Mouse (Mus musculus): Measurements from ENCODE around the gene Adamts9. TPM values are rescaled to one million over a fixed set of nuclear protein-coding genes. Genes with fewer than 3 reads are reported as not detected.
A peak's percentile ranks its signal among the peaks of the same experiment; 100 is the strongest.

Adamts9 gene
- total RNA-seq (2021), result 10 to 100 TPM; 42.7 to 49.2 TPM

- DNase-seq, result peak; percentile 87 to 90
- intact Hi-C loops (cut with DNase I), result loop anchor here (1.0 to 5.0 kb wide), 6 partner anchors 46 to 502 kb away; no protein-coding TSS in a partner anchor
These were observed at the start of gene Adamts9 for GRCm38 (mm10) chr6:92943057-92943781. Adamts9 (minus strand) TSS chr6:92943492.

- intact Hi-C loops (cut with DNase I), result no loop called here
- no peak for DNase-seq
These were observed 48.3 kb upstream of the Adamts9 start for GRCm38 (mm10) chr6:92991616-92992015.

DNA sequence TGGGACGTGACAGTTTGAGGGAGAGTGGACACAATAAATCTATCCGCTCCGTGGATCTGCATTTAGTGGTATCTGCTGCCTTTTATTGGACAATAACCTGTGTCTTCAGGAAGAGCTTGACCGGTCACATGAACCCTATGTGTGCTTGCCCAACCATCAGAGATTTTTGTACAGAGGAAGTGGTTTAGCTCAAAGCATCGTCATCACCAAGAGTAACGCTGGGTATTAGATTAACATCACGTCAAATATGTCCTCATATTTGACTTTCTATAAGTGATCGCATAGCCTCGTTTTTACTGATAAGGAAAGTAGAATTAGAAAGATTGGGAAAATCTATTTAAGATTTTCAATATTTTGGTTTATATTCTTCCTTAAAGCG lies 45.3 kb upstream of the Adamts9 start:
- DNase-seq, result no peak
- intact Hi-C loops (cut with DNase I), result loop anchor here (2.0 kb wide), 1 partner anchor 46 kb away; the partner anchor contains the start of gene Adamts9

DNA sequence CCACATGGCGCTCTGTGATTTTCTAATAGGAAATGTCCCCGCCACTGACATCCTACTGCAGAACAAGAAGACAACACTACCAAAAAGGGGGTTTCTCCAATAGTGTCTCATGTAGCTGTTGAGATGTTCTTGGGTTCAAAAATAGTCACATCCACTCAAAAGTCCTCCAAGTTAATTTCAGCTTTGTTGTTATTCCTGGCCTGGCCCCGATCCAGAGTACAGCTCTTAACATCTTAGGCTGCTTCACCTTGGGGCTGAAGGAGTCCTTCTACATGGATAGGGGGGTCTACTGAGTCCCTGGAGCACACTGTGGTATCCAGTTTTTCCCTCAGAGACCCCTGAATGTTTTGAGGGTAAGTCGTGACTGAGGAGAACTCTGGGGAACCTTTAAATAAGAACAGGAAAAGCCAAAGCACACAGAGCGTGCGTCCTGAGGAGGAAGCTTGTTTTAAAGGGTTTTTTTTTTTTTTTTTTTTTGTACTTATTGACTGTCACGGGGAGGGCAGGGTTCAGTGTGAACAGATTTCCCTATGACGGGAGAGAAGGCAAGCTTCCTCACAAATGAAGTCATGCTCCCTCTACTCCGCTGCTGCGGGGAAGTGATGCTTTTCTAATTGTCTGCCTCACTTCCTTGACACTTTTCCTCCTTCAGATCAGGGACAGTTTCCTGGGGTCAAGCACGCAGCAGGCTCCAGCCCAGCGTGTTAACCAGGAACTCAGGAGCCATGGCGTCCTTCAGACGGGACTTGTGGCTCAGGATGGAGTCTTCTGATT lies 44.7 kb upstream of the Adamts9 start:
- peak; percentile 63 to 64 for DNase-seq
- intact Hi-C loops (cut with DNase I), result loop anchor here (2.0 kb wide), 1 partner anchor 45 kb away; the partner anchor contains the start of gene Adamts9

DNA sequence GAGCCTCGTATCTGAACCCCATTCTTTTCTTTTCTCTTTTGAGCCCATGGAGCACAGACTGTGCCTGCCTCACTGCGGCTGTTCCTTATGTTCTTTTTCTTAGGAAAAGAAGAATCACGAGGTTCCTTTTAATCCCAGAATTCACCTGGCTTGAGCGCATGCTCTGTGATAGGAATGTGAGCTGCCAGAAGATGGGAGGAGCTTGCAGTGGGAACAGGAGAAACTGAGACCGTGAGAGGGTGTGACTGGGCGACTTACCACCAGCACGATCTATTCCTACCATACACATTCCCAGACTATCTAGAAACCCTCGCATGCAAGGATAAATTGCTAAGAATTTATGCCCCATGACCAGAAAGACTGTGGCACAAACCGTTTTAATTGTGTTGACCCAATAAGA lies 44.1 kb upstream of the Adamts9 start:
- intact Hi-C loops (cut with DNase I), result no loop called here
- no peak for DNase-seq

- intact Hi-C loops (cut with DNase I), result no loop called here
- peak; percentile 51 to 57 for DNase-seq
These were observed 40.1 kb upstream of the Adamts9 start for GRCm38 (mm10) chr6:92983421-92983820.

DNA sequence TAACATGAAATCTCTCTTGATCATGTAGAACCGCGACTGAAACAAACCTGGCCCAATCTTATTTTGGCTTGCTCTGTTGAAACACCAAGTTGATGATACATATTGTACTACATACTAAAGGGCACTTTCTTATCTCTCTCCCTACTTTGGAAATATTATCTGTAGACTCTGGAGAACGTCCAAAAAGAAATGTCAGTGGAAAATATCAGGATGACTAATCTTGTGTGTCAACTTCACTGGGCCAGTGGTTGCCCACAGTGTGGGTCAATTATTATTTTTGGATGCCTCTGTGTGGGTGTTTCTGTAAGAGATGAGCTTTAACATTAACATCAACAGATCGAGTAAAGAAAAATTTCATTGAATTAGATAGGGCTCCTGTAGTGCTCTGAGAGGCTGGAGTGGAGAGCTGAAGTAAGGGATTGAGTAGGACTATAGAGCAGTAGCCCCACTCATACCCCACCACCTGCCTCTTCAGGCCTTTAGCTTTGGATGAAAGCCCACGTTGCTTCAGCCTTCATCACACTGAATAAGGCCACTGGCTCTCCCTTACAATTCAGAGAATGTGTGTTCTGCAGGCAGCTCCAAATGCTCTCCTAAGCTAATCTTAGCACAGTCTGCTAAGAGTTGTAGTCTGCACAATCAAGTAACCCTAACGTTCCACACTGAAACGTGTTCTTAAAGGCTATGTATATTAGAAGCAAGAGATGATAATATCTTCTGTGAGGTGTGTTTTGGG lies 38.3 kb upstream of the Adamts9 start:
- intact Hi-C loops (cut with DNase I), result no loop called here
- DNase-seq, result no peak

DNA sequence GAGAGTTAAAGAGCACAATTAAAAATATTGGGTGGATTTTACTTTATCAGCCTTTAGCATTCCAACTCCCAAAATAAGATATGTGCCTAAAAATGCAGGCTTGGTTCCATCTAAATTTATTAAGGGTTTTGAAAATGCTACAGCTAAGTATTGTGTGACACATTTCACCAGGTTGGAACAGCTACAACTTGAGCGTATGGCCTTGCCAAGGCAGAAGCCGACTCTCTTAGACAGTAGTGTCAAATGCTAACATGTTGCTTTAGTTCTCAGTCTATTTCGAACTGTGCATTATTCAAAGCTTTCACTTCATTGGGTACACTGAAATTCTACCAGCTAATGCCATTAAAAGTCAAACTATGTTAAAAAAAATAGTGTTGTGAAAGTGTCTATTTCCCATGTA lies 30.0 kb upstream of the Adamts9 start:
- intact Hi-C loops (cut with DNase I), result no loop called here
- DNase-seq, result no peak

- DNase-seq, result no peak
- intact Hi-C loops (cut with DNase I), result loop anchor here (2.0 kb wide), 1 partner anchor 24 kb away; no protein-coding TSS in a partner anchor
These were observed 25.4 kb upstream of the Adamts9 start for GRCm38 (mm10) chr6:92968718-92969117.

DNA sequence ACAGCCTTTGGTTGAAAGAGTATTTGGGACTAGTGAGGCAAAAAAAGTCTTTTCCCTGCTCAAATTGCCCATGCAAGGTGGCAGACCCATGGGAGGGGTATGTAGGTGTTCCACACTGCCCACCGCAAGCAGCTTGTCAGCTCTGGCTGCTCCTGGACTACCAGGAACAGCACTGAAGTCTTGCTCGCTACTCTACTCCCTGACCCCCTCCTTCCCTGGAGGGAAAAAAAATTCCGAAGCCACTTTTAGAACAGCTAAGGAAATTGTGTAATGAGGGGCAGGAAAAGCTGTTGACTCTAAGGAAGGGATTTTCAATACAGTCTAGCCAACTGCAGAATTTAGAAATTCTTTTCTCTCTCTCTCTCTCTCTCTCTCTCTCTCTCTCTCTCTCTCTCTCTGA lies 24.9 kb upstream of the Adamts9 start:
- intact Hi-C loops (cut with DNase I), result loop anchor here (2.0 kb wide), 1 partner anchor 23 kb away; no protein-coding TSS in a partner anchor

GRCm38 (mm10) chr6:92962966-92963365 lies 19.7 kb upstream of the Adamts9 start:
- no peak for DNase-seq
- intact Hi-C loops (cut with DNase I), result no loop called here

More for the DNA sequence above, 24.9 kb upstream of the Adamts9 start:
- peak; percentile 49 to 52 for DNase-seq

- intact Hi-C loops (cut with DNase I), result no loop called here
- DNase-seq, result no peak
These were observed 17.7 kb upstream of the Adamts9 start for GRCm38 (mm10) chr6:92960997-92961396.

DNA sequence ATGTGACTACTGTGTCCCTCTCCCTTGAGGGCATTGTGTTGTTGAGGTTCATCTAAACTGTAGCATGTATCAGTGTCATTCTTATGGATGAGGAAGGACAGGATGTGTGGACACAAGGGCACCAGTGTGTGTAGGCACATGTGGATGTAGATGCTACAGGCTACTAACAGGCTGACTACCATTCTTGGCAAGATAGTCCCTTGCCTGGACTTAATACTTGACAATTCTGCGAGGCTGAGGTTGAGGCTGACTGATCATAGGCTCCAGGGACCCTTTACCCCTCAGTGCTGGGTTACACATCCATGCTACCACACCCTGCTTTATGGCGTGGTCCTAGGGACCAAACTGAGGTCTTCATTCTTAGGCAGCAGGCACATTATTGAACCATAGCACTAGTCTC lies 16.1 kb upstream of the Adamts9 start:
- intact Hi-C loops (cut with DNase I), result no loop called here
- no peak for DNase-seq

DNA sequence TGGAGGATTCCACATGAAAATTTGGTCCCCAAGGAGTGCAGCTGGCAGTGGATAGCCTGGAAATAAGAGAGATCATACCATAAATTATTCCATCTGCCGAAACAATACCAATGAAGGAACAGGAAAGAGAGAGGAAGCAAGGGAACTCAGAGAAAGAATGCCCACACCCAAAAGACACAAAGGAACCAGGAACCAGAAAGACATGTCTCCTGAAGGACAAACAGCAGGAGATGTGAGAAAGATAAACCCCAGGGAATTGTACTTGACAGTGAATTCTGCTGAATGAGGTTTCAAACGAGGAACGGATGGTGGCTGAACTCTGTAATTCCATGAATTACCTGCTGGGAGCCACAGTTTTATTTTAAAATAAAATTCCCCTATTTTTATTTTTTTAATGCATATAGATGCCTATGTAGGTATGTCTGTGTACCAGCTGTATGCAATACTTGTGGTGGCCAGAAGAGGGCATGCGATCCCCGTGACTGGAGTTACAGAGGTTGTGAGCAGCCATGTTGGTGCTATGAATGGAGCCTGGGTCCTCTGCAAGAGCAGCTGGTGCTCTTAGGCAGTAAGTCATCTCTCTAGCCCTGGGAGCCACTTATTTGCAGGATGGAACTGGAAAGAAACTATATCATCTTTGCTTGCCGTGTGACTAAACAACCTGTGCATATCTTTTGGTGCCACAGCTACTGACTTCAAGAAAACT lies 4.2 kb upstream of the Adamts9 start:
- intact Hi-C loops (cut with DNase I), result no loop called here
- DNase-seq, result no peak

GRCm38 (mm10) chr6:92944711-92945110 lies 1.4 kb upstream of the Adamts9 start:
- intact Hi-C loops (cut with DNase I), result loop anchor here (2.0 to 5.0 kb wide), 3 partner anchors 24 to 368 kb away; no protein-coding TSS in a partner anchor
- peak in 1 of 2 experiments; percentile 16 for DNase-seq

GRCm38 (mm10) chr6:92944048-92944685 lies 875 bp upstream of the Adamts9 start:
- peak in 1 of 2 experiments; percentile 30 for DNase-seq
- intact Hi-C loops (cut with DNase I), result loop anchor here (2.0 to 5.0 kb wide), 3 partner anchors 25 to 368 kb away; no protein-coding TSS in a partner anchor

DNA sequence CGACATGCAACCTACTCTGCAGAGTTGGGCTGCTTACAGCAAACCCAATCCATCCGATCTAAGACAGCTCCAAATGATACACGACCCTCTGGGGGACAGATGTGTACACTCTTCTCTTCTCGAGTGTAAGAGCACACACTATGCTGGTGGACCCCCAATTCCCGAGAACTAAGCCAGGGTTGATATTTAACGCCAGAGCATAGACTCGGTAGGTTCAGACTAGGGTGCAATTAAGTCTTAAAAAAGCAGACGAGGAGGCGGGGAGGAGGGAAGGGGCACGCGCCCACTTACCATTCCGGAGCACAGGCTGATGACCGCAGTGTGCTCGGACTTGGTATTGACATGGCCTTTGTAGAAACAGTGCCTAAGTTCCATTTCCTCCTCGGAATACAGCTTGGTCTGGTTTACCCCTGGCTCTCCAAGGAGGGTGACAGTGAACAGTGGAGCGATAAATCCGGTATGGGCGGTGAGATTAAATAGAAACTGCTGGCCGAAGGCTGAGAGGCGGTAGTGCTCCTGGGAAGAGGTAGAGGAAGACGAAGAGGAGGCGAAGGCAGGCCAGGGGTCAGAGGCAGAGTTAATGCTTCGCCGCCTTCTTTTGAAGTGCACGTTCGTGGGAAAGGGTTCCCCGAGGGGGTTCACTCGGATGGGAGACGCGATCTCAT lies 1.4 kb downstream of the Adamts9 start:
- peak; percentile 50 to 51 for DNase-seq
- intact Hi-C loops (cut with DNase I), result loop anchor here (1.0 to 5.0 kb wide), 8 partner anchors 35 to 601 kb away; no protein-coding TSS in a partner anchor

- peak; percentile 94 to 95 for DNase-seq
- intact Hi-C loops (cut with DNase I), result loop anchor here (1.0 to 5.0 kb wide), 5 partner anchors 35 to 601 kb away; no protein-coding TSS in a partner anchor
These were observed 2.0 kb downstream of the Adamts9 start for GRCm38 (mm10) chr6:92941281-92941731.

All from heart, postnatal 10 days (tissue).